Mouse (Mus musculus): ENCODE measurements around the gene Gamt. TPM values are rescaled to one million over a fixed set of nuclear protein-coding genes. Genes with fewer than 3 reads are reported as not detected.
A peak's percentile ranks its signal among the peaks of the same experiment; 100 is the strongest.

The Gamt gene
- polyA plus RNA-seq, 1 experiment from 2014 or later = 21.3 TPM

DNA sequence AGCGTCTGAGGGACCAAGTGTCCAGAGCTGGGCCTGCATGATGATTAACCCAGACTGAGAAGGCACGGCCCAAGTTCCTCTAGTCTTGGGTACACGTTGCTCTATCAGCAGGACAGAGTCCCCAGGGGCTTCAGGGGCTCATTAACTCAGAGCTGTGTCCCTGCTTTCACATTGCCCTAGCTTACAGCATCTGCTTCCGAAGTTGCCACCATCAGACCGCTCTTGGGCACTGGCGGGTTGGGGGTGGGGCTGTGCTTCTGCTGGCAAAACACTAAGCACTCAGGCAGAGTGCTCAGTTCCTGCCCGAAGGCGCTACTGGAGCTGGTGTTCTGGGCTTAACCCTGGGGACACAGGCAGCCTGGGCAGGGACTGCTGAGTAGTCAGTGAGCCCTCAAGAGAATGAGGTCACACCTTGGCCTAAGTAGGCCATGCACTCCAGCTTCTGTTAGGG, 21.1 kb upstream of the Gamt start:
- WGBS = 75% methylated on average over 8 of the region's 8 CpGs
- H3K27ac ChIP-seq (replicated peaks) = no peak overlapping the region
- no peak overlapping the region for H3K4me2 ChIP-seq (replicated peaks)
- no peak overlapping the region for H3K9ac ChIP-seq (replicated peaks)
- H3K36me3 ChIP-seq = peaks cover 86% of the 10 kb centered on the region
- no peaks in the 10 kb centered on the region for H3K4me1 ChIP-seq
- ATAC-seq (replicated peaks) = no peak
- H3K27me3 ChIP-seq = no peaks in the 10 kb centered on the region
- H3K9me3 ChIP-seq = no peaks in the 10 kb centered on the region
- H3K4me3 ChIP-seq = no peak overlapping the region

- no peak overlapping the region for H3K9ac ChIP-seq (replicated peaks)
- no peaks in the 10 kb centered on the region for H3K27me3 ChIP-seq
- H3K4me2 ChIP-seq (replicated peaks) = no peak overlapping the region
- no peaks in the 10 kb centered on the region for H3K9me3 ChIP-seq
- 84% methylated on average over 7 of the region's 7 CpGs for WGBS
- no peak overlapping the region for H3K4me3 ChIP-seq
- H3K36me3 ChIP-seq = peaks cover 86% of the 10 kb centered on the region
- ATAC-seq (replicated peaks) = no peak
- no peaks in the 10 kb centered on the region for H3K4me1 ChIP-seq
- H3K27ac ChIP-seq (replicated peaks) = no peak overlapping the region
These were observed 20.5 kb upstream of the Gamt start for GRCm38 (mm10) chr10:80281304-80281703.

- H3K4me2 ChIP-seq (replicated peaks) = no peak overlapping the region
- no peak overlapping the region for H3K4me3 ChIP-seq
- no peaks in the 10 kb centered on the region for H3K27me3 ChIP-seq
- ATAC-seq (replicated peaks) = no peak
- WGBS = 95% methylated on average over 12 of the region's 12 CpGs
- H3K9me3 ChIP-seq = no peaks in the 10 kb centered on the region
- no peak overlapping the region for H3K9ac ChIP-seq (replicated peaks)
- no peaks in the 10 kb centered on the region for H3K4me1 ChIP-seq
- no peak overlapping the region for H3K27ac ChIP-seq (replicated peaks)
- H3K36me3 ChIP-seq = peaks cover 82% of the 10 kb centered on the region
These were observed 18.5 kb upstream of the Gamt start for GRCm38 (mm10) chr10:80279273-80279672.

- no peaks in the 10 kb centered on the region for H3K9me3 ChIP-seq
- H3K27me3 ChIP-seq = no peaks in the 10 kb centered on the region
- ATAC-seq (replicated peaks) = no peak
- no peak overlapping the region for H3K4me3 ChIP-seq
- no peaks in the 10 kb centered on the region; the same call in 1 of the 2 replicates for H3K4me1 ChIP-seq
- no peak overlapping the region for H3K9ac ChIP-seq (replicated peaks)
- WGBS = 92% methylated on average over 9 of the region's 9 CpGs
- H3K36me3 ChIP-seq = peaks cover 73% of the 10 kb centered on the region
- no peak overlapping the region for H3K4me2 ChIP-seq (replicated peaks)
- no peak overlapping the region for H3K27ac ChIP-seq (replicated peaks)
These were observed 17.6 kb upstream of the Gamt start for GRCm38 (mm10) chr10:80278390-80278789.

- Histone ChIP-seq H3K36me3 (peaks cover 61% of the 10 kb centered on the region), H3K9ac (replicated peaks) (no peak overlapping the region), H3K9me3 (no peaks in the 10 kb centered on the region), H3K27ac (replicated peaks) (no peak overlapping the region), H3K27me3 (no peaks in the 10 kb centered on the region), H3K4me2 (replicated peaks) (no peak overlapping the region), H3K4me3 (no peak overlapping the region), H3K4me1 (peaks cover 5% of the 10 kb centered on the region)
- no peak for ATAC-seq (replicated peaks)
- 90% methylated on average over 5 of the region's 5 CpGs for WGBS
These were observed 15.4 kb upstream of the Gamt start for GRCm38 (mm10) chr10:80276238-80276637.

GRCm38 (mm10) chr10:80273847-80274246, 13.0 kb upstream of the Gamt start:
- Histone ChIP-seq H3K36me3 (peaks cover 38% of the 10 kb centered on the region), H3K4me2 (replicated peaks) (no peak overlapping the region), H3K4me1 (peaks cover 22% of the 10 kb centered on the region), H3K27me3 (no peaks in the 10 kb centered on the region), H3K9me3 (no peaks in the 10 kb centered on the region), H3K9ac (replicated peaks) (no peak overlapping the region), H3K4me3 (no peak overlapping the region), H3K27ac (replicated peaks) (no peak overlapping the region)
- ATAC-seq (replicated peaks) = no peak
- WGBS = 85% methylated on average over 3 of the region's 3 CpGs

GRCm38 (mm10) chr10:80271870-80272585, 11.2 kb upstream of the Gamt start:
- WGBS = 89% methylated on average over 8 of the region's 8 CpGs
- no peak overlapping the region for H3K4me2 ChIP-seq (replicated peaks)
- no peak overlapping the region for H3K27ac ChIP-seq (replicated peaks)
- no peaks in the 10 kb centered on the region for H3K9me3 ChIP-seq
- no peak for ATAC-seq (replicated peaks)
- no peak overlapping the region for H3K4me3 ChIP-seq
- H3K27me3 ChIP-seq = no peaks in the 10 kb centered on the region
- H3K36me3 ChIP-seq = peaks cover 22% of the 10 kb centered on the region
- peaks cover 40% of the 10 kb centered on the region for H3K4me1 ChIP-seq
- H3K9ac ChIP-seq (replicated peaks) = no peak overlapping the region

- Histone ChIP-seq H3K9me3 (no peaks in the 10 kb centered on the region), H3K4me3 (no peak overlapping the region), H3K4me1 (peaks cover 47% of the 10 kb centered on the region), H3K27ac (replicated peaks) (no peak overlapping the region), H3K36me3 (peaks cover 17% of the 10 kb centered on the region; the same call in 1 of the 2 replicates), H3K9ac (replicated peaks) (no peak overlapping the region), H3K27me3 (no peaks in the 10 kb centered on the region), H3K4me2 (replicated peaks) (no peak overlapping the region)
- WGBS = 80% methylated on average over 5 of the region's 5 CpGs
- ATAC-seq (replicated peaks) = no peak
These were observed 10.5 kb upstream of the Gamt start for GRCm38 (mm10) chr10:80271186-80271843.

DNA sequence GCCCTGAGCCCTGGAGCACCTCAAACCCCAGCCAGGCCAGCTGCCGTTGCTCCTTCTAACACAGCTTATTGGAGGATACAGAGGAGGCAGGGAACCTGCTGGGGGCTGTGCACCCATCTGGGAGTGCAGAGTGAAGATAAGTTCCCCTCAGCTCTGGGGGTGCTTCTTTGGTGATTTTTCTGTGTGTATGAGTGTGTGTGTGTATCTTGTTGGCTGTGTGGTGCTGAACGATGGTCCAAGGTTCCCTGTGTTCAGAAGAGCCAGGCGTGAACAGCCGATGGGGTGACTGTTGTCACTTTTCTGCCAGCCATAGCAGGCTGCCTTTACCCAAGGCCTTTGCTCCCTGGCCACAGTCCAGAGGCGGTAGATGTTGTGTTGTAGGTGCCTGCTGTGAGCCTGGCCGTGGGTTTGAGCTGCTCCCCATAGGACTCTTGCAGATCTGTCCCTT, 9.9 kb upstream of the Gamt start:
- peaks cover 53% of the 10 kb centered on the region for H3K4me1 ChIP-seq

GRCm38 (mm10) chr10:80270099-80270498, 9.3 kb upstream of the Gamt start:
- Histone ChIP-seq H3K27me3 (no peaks in the 10 kb centered on the region), H3K9ac (replicated peaks) (no peak overlapping the region), H3K9me3 (no peaks in the 10 kb centered on the region), H3K4me1 (peaks cover 56% of the 10 kb centered on the region), H3K27ac (replicated peaks) (no peak overlapping the region), H3K4me3 (no peak overlapping the region), H3K4me2 (replicated peaks) (no peak overlapping the region), H3K36me3 (peaks cover 11% of the 10 kb centered on the region; the same call in 1 of the 2 replicates)
- ATAC-seq (replicated peaks) = no peak
- WGBS = 97% methylated on average over 2 of the region's 2 CpGs

More for the DNA sequence above, 9.9 kb upstream of the Gamt start:
- H3K36me3 ChIP-seq = peaks cover 12% of the 10 kb centered on the region; the same call in 1 of the 2 replicates
- H3K9ac ChIP-seq (replicated peaks) = no peak overlapping the region
- 70% methylated on average over 6 of the region's 6 CpGs for WGBS
- 0 out of 2 replicates have a peak overlapping the region, but pooled peaks have one; percentile 7 for H3K27ac ChIP-seq (replicated peaks)
- H3K9me3 ChIP-seq = no peaks in the 10 kb centered on the region
- H3K27me3 ChIP-seq = no peaks in the 10 kb centered on the region
- ATAC-seq (replicated peaks) = no peak
- no peak overlapping the region for H3K4me3 ChIP-seq
- H3K4me2 ChIP-seq (replicated peaks) = no peak overlapping the region

DNA sequence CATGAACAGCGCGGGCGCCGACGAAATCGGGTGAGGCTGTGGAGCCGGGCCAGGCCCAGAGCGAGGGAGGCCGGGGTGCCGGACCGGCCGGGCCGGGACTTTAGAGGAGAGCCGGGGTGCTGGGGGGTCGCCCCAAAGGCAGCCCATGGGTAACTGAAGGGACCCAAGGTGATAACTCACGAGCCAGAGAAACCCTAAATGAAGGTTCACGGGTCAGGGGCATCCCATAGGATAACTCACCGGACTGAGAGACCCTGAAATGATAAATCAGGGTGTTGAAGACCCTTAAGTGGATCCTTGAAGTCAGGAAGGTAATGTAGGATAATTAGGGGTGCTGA, 4.3 kb upstream of the Gamt start:
- H3K4me3 ChIP-seq = peak overlapping the region; percentile 84
- peaks cover 62% of the 10 kb centered on the region for H3K4me1 ChIP-seq
- peak overlapping the region; percentile 61 for H3K4me2 ChIP-seq (replicated peaks)
- H3K9me3 ChIP-seq = no peaks in the 10 kb centered on the region
- 0% methylated on average over 12 of the region's 18 CpGs for WGBS
- 0 out of 2 replicates have a peak, but pooled peaks cover 2% of the 10 kb centered on the region for H3K36me3 ChIP-seq
- no peaks in the 10 kb centered on the region for H3K27me3 ChIP-seq
- ATAC-seq (replicated peaks) = no peak
- H3K27ac ChIP-seq (replicated peaks) = peak overlapping the region; percentile 66
- H3K9ac ChIP-seq (replicated peaks) = peak overlapping the region; percentile 97

DNA sequence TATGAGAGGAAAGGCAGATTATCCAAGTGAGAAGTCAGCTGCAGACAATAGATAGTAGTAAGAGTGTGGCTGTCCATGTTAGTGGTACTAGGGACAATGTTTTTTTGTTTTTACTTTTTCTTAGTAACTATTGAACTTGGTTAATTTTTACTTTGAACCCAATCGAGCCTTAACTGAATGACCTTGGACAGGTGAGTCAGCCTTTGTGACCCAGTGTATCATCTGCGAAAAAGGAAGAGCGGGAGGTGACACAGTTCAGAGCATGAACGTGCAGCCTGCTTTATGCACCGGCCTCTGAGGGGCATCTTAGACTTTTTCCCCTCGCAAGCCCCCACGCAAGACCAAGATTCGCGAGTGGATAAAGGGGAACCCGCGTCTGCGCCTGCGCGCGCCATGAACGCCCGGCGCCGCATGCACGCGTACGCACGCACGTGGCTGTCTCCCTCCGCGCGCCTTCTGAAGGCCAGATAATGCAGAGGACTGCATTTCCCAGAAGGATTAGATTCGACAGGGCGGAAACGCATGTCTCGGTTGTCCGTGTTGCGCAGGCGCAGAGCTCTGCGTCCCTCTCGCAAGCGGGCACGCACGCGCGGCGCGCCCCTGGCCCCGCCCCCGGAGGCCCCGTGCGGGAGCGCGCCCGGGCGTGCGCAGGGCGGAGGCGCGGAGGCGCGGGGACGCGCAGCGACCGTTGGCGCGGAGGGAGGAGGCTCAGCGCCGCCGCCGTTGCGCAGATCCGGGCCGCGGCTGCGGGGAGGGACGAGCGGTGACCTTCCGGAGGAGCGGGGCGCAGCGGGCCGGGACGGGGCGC, 3.7 kb upstream of the Gamt start:
- Histone ChIP-seq H3K9me3 (no peaks in the 10 kb centered on the region), H3K36me3 (0 out of 2 replicates have a peak, but pooled peaks cover 2% of the 10 kb centered on the region), H3K4me1 (peaks cover 64% of the 10 kb centered on the region), H3K27me3 (no peaks in the 10 kb centered on the region), H3K4me2 (replicated peaks) (peak overlapping the region; percentile 78), H3K9ac (replicated peaks) (peak overlapping the region; percentile 97), H3K27ac (replicated peaks) (peak overlapping the region; percentile 76), H3K4me3 (peak overlapping the region; percentile 84)
- ATAC-seq (replicated peaks) = peak; percentile 74
- 1% methylated on average over 78 of the region's 81 CpGs for WGBS

Measured in forebrain, embryonic 15.5 days (tissue).